Mouse (Mus musculus): Measurements from ENCODE around the gene Zfp39.

The Zfp39 gene

GRCm38 (mm10) chr11:58903511-58904409 lies at the start of gene Zfp39:
Gene Zfp39, minus strand, starts transcription at chr11:58904225.
- DNase-seq: peak; percentile 96 to 97

GRCm38 (mm10) chr11:58953351-58954169 lies 49.5 kb upstream of the Zfp39 start:
- peak in 1 of 2 experiments; percentile 55 for DNase-seq

GRCm38 (mm10) chr11:58951210-58951609 lies 47.2 kb upstream of the Zfp39 start:
- no peak for DNase-seq

GRCm38 (mm10) chr11:58949480-58950431 lies 45.7 kb upstream of the Zfp39 start:
- DNase-seq: peak; percentile 73

GRCm38 (mm10) chr11:58948542-58949479 lies 44.8 kb upstream of the Zfp39 start, which contains the start of gene Hist3h2ba:
Gene Hist3h2ba, plus strand, starts transcription at chr11:58948920.
- peak; percentile 82 to 89 for DNase-seq

GRCm38 (mm10) chr11:58947798-58948528 lies 43.9 kb upstream of the Zfp39 start:
- DNase-seq: peak; percentile 78 to 80

GRCm38 (mm10) chr11:58947306-58947705 lies 43.3 kb upstream of the Zfp39 start:
- DNase-seq: no peak

- DNase-seq: no peak
Observed at GRCm38 (mm10) chr11:58944136-58944535, 40.1 kb upstream of the Zfp39 start.

- no peak for DNase-seq
Observed at GRCm38 (mm10) chr11:58939088-58939439, 35.0 kb upstream of the Zfp39 start.

- DNase-seq: peak; percentile 93 to 95
Observed at GRCm38 (mm10) chr11:58938322-58939087, 34.5 kb upstream of the Zfp39 start, which contains the start of gene Rnf187. Gene Rnf187, minus strand, starts transcription at chr11:58938916.

- DNase-seq: no peak
Observed at GRCm38 (mm10) chr11:58937909-58938308, 33.9 kb upstream of the Zfp39 start.

GRCm38 (mm10) chr11:58931576-58931975 lies 27.6 kb upstream of the Zfp39 start:
- no peak for DNase-seq

- no peak for DNase-seq
Observed at GRCm38 (mm10) chr11:58930254-58930653, 26.2 kb upstream of the Zfp39 start.

- no peak for DNase-seq
Observed at GRCm38 (mm10) chr11:58929641-58930040, 25.6 kb upstream of the Zfp39 start.

GRCm38 (mm10) chr11:58929055-58929454 lies 25.0 kb upstream of the Zfp39 start:
- no peak for DNase-seq

- peak; percentile 64 to 68 for DNase-seq
Observed at GRCm38 (mm10) chr11:58927790-58928651, 24.0 kb upstream of the Zfp39 start.

- DNase-seq: no peak
Observed at GRCm38 (mm10) chr11:58927053-58927452, 23.0 kb upstream of the Zfp39 start.

- DNase-seq: no peak
Observed at GRCm38 (mm10) chr11:58926651-58927050, 22.6 kb upstream of the Zfp39 start.

GRCm38 (mm10) chr11:58922420-58922819 lies 18.4 kb upstream of the Zfp39 start:
- no peak for DNase-seq

All from cerebellum, postnatal 36 days (tissue).